Mouse (Mus musculus) limb, embryonic 14.5 days (tissue): Measurements from ENCODE around the gene Pom121l2. TPM values are rescaled to one million over a fixed set of nuclear protein-coding genes. Genes with fewer than 3 reads are reported as not detected.

Experiments
- ATAC-seq: fragments of 200-750 bp; cut with Nextera tagmentation; 2 replicates; pipeline ENCODE4 v1.8.0; 2017; ENCODE audit warnings: low read depth, moderate number of reproducible peaks, moderate TSS enrichment; ENCODE audit not compliant: low FRiP score
- DNase-seq: peaks from one replicate; pipeline ENCODE4 v3.0.0-alpha.2; 2015; ENCODE audit warnings: low spot score
- H3K27ac ChIP-seq: fragments of 300-500 bp; sonication (generic); replicated peaks from 2 replicates; pipeline ENCODE4 v1.5.1; 2014; ENCODE audit warnings: low read depth, mild to moderate bottlenecking, low read length, moderate library complexity, mixed read lengths
- H3K27me3 ChIP-seq: fragments of 300-500 bp; sonication (generic); 2 replicates; pipeline ENCODE4 v1.6.1; 2014; ENCODE audit warnings: low read length, mixed read lengths; ENCODE audit not compliant: control insufficient read depth, insufficient read depth
- H3K36me3 ChIP-seq: fragments of 300-500 bp; sonication (generic); 2 replicates; pipeline ENCODE4 v1.6.1; 2014; ENCODE audit warnings: mild to moderate bottlenecking, low read length, moderate library complexity, mixed read lengths; ENCODE audit not compliant: control insufficient read depth, insufficient read depth
- H3K4me1 ChIP-seq: fragments of 300-500 bp; sonication (generic); 2 replicates; pipeline ENCODE4 v1.6.1; 2014; ENCODE audit warnings: antibody characterized with exemption, low read length, mixed read lengths; ENCODE audit not compliant: control insufficient read depth, insufficient read depth
- H3K4me2 ChIP-seq: fragments of 300-500 bp; sonication (generic); replicated peaks from 2 replicates; pipeline ENCODE4 v1.6.1; 2014; ENCODE audit warnings: low read depth, mild to moderate bottlenecking, low read length, moderate library complexity; ENCODE audit not compliant: severe bottlenecking
- H3K4me3 ChIP-seq: fragments of 300-500 bp; sonication (generic); replicated peaks from 2 replicates; pipeline ENCODE4 v1.5.1; 2014; ENCODE audit warnings: low read length
- H3K9ac ChIP-seq: fragments of 300-500 bp; sonication (generic); 2 replicates; pipeline ENCODE4 v1.6.1; 2014; ENCODE audit warnings: mild to moderate bottlenecking, low read depth, low read length, moderate library complexity; ENCODE audit not compliant: severe bottlenecking
- H3K9me3 ChIP-seq: fragments of 300-500 bp; sonication (generic); 2 replicates; pipeline ENCODE4 v1.6.1; 2016; ENCODE audit warnings: low read length; ENCODE audit not compliant: control insufficient read depth
- POLR2A ChIP-seq: fragments of 200-500 bp; IDR thresholded peaks from 2 replicates; pipeline ENCODE4 v1.8.0; 2012; ENCODE audit warnings: inconsistent platforms, mild to moderate bottlenecking, moderate library complexity, borderline replicate concordance; ENCODE audit not compliant: insufficient read depth, insufficient read length; ENCODE audit errors: extremely low read depth
- whole genome bisulfite sequencing: fragments of 180-500 bp; shearing (Covaris S2); extraction: QIAGEN DNeasy Blood & Tissue Kit; methylation state at CpG from one replicate; pipeline ENCODE4 v1.1.7; 2014; 5-methylcytosine and 5-hydroxymethylcytosine counted together
- polyA plus RNA-seq, 2 experiments: library from polyadenylated mRNA; depleted of rRNA in 1 of 2; stranded (reverse) in 1 of 2; unstranded in 1 of 2; fragments of >200 nt; fragmentation: Nextera tagmentation in 1 of 2; extraction: Ambion mirVana in 1 of 2; gene quantifications; 2 replicates each; pipeline versions ENCODE4 v1.2.1 to v1.2.3; 2012 to 2014

Pom121l2 gene
- polyA plus RNA-seq, 2 experiments, result 0.09 to 0.18 TPM

DNA sequence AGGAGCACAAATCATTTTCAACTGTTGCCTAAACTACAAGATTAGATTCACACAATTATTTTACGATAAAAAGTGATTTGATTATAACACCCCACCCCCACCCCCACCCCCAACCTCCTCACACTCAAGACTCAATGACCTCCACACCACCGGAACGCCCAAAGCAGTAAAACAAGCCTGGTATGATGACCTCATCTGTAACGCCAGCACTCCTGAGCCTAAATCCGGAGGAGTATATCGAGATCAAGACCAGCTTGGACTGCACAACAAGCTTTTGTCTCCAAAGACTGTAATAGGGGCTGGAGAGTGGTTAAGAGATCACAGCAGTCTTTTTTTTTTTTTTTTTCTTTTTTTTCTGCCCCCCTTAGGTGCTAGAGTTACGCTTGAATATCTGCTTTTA lies 45.2 kb upstream of the Pom121l2 start:
- Histone ChIP-seq H3K4me3 (peak overlapping the region; percentile 10; the same call in 1 of the 2 replicates), H3K4me2 (peak overlapping the region; percentile 30; the same call in 1 of the 2 replicates), H3K27ac (no peak overlapping the region), H3K4me1 (no peaks in the 10 kb centered on the region), H3K9me3 (no peaks in the 10 kb centered on the region), H3K36me3 (no peaks in the 10 kb centered on the region), H3K9ac (no peak overlapping the region), H3K27me3 (no peaks in the 10 kb centered on the region)
- TF ChIP-seq POLR2A, result no peak
- DNase-seq (no peak), ATAC-seq (no peak)
- 5% methylated on average over 7 of the region's 7 CpGs for WGBS

DNA sequence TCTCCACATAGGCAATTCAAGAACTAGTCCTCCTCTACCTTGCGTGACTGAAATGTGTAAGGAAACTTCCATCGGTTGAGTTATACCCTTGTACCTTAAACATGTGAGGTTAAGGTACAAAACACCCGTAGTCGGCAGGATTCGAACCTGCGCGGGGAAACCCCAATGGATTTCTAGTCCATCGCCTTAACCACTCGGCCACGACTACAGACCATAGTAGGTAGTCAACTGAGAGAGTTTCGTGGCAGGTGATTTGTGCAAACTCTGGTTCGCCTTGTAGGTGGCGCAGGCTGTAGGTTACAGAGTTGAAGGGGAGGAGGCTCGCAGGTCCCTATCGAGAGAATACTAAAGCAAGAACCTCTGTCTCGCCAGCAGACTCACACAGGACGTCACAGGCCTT lies 44.0 kb upstream of the Pom121l2 start:
- no peaks in the 10 kb centered on the region for H3K36me3 ChIP-seq
- ATAC-seq, result no peak
- no peak overlapping the region for H3K9ac ChIP-seq
- peak overlapping the region; percentile 28; the same call in 1 of the 2 replicates for H3K4me2 ChIP-seq
- no peak for TF ChIP-seq POLR2A
- WGBS, result 3% methylated on average over 17 of the region's 17 CpGs
- H3K4me1 ChIP-seq, result no peaks in the 10 kb centered on the region
- H3K4me3 ChIP-seq, result peak overlapping the region; percentile 10
- peak; percentile 69 for DNase-seq
- H3K27me3 ChIP-seq, result no peaks in the 10 kb centered on the region
- H3K27ac ChIP-seq, result no peak overlapping the region
- H3K9me3 ChIP-seq, result no peaks in the 10 kb centered on the region

DNA sequence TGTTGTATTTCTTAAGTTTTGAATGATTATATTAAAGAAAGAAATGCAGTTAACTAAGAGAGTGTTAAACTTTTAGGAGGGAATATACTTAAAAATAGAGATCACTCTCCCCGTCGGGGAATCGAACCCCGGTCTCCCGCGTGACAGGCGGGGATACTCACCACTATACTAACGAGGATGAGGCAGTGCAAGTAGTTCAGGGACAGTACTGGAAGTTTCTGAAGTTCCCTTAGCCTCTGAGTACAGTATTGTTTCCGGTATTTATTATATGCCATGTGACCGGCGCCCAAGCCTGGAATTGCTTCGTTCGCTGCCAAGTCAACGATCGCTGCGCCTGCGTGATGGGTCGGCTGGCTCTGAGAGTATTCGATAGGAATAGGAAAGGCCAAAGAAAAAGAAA lies 40.8 kb upstream of the Pom121l2 start:
- H3K9me3 ChIP-seq, result no peaks in the 10 kb centered on the region
- WGBS, result under 1% methylated on average over 19 of the region's 19 CpGs
- peak overlapping the region; percentile 52 for H3K9ac ChIP-seq
- no peaks in the 10 kb centered on the region for H3K4me1 ChIP-seq
- H3K27ac ChIP-seq, result peak overlapping the region; percentile 26
- no peaks in the 10 kb centered on the region for H3K36me3 ChIP-seq
- DNase-seq, result peak; percentile 98
- no peak for TF ChIP-seq POLR2A
- peak overlapping the region; percentile 56 for H3K4me2 ChIP-seq
- H3K4me3 ChIP-seq, result peak overlapping the region; percentile 48
- H3K27me3 ChIP-seq, result no peaks in the 10 kb centered on the region
- peak; percentile 85 for ATAC-seq

DNA sequence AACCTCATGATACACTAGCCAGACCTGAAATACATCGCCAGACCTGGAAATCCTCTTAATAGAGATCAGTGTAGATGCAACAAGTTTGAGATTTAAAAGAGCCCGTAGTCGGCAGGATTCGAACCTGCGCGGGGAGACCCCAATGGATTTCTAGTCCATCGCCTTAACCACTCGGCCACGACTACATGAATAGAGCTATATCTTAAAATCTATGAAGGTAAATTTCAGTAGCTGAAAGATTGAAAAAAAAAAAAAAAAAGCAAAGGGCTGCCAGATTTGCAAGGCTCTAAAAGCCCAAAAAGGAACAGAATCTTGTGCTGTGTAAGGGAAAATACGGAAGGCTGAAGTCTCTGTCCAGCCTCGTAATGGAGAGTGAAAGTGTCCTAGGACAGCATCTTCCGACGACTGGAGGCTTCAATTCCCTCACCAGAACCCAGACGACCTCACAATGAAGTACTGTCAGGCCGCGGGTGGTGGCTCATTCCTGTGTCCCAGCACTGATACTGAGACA lies 40.1 kb upstream of the Pom121l2 start:
- Histone ChIP-seq H3K27ac (peak overlapping the region; percentile 26; the same call in 1 of the 2 replicates), H3K36me3 (no peaks in the 10 kb centered on the region), H3K9me3 (no peaks in the 10 kb centered on the region), H3K4me3 (peak overlapping the region; percentile 48), H3K9ac (peak overlapping the region; percentile 52), H3K4me2 (peak overlapping the region; percentile 56), H3K27me3 (no peaks in the 10 kb centered on the region), H3K4me1 (no peaks in the 10 kb centered on the region)
- under 1% methylated on average over 16 of the region's 16 CpGs for WGBS
- no peak for TF ChIP-seq POLR2A
- ATAC-seq (peak; percentile 76), DNase-seq (peak; percentile 90)

DNA sequence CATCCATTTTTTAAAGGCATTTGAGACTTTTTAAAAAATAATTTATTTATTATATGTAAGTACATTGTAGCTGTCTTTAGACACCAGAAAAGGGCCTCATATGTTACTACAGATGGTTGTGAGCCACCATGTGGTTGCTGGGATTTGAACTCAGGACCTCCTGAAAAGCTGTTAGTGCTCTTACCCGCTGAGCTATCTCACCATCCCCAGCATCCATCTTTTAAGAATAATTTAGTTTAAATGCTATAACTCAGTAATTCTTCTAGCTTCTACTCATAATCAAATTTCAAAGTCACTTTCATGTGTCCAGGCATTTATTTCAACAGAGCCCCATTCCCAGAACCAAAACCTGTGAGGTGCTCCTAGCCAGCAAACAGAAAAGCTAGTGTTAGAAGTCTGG lies 37.4 kb upstream of the Pom121l2 start:
- Histone ChIP-seq H3K27me3 (no peaks in the 10 kb centered on the region), H3K4me1 (peaks cover 6% of the 10 kb centered on the region; the same call in 1 of the 2 replicates), H3K4me2 (no peak overlapping the region), H3K4me3 (no peak overlapping the region), H3K9me3 (no peaks in the 10 kb centered on the region), H3K9ac (no peak overlapping the region), H3K27ac (no peak overlapping the region), H3K36me3 (peaks cover under 1% of the 10 kb centered on the region)
- WGBS, result 80% methylated on average over 1 of the region's 1 CpGs
- ATAC-seq (no peak), DNase-seq (no peak)
- no peak for TF ChIP-seq POLR2A
